Mouse (Mus musculus): ENCODE measurements at regions not wholly inside any gene's neighbourhood (a gene's known extent, or its start where the extent isn't known, plus 50 kb on each side); places are given as distances from the start of the nearest gene placed in this dataset.

DNA sequence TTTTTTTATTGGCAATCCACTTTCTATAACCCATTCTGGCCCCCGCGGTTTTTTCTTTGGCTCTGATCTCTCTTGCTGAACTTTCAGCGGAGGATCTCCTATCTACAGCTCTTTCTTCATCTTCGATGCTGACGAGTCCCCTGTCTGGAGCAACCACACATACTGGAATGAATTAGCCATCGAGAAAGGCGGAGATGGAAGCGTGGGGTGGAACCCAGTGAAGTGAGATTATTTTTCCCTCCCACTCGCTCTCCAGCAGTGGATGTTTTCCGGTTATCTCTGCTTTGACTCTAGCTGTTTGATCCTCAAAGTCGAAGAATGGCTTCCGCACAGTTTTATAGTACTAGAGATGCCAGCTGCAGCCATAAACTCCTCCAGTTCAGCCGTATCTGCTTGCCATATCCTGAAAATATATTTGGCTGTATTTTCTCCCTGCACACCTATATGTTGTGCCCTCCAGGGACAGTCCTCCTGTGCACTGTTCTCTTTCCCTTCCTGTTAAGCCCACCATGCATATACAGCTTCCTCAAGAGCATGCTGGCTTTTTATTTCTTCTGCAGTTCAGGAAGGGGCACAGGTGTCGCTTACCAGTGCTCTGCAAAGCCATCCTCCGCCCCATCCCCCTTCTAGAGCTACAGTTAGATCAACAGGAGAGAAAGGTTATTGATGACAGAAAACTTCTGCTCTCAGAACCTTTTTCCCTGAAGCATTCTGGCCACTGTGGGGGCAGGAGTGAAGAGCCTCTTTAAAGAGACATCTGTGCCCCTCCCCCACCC, 284.3 kb upstream of the Gadl1 start:
- TF ChIP-seq CTCF (IDR thresholded peaks at IDR 0.05; ENCODE audit: low read depth) (no peak), EP300 (IDR thresholded peaks at IDR 0.05; ENCODE audit: low read depth) (no peak)
